Mouse (Mus musculus): ENCODE data around the gene Actr5. TPM values are rescaled to one million over a fixed set of nuclear protein-coding genes. Genes with fewer than 3 reads are reported as not detected.
A peak's percentile ranks its signal among the peaks of the same experiment; 100 is the strongest.

The Actr5 gene
- polyA plus RNA-seq, 1 experiment from 2014 or later = 14.7 TPM

DNA sequence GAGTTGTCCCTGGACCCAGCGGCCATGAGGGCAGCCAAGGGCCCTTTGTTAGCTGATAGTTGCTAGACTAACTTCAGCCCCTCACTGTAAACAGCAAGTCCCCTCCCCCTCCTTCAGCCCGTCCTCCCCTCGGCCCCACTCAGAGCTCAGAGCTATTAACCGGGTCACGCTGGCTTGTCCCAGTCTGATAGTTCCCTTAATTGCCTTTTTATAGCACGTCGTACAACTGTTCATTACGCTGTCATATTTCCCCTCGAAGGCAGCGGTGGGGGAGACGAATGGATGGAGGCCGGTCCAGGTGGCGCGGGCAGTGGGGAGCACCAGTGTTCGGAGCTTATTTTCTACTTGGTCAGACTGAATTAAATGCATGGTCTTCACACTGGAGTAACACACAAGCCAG, 22.0 kb upstream of the Actr5 start:
- H3K9ac ChIP-seq (replicated peaks) = no peak overlapping the region
- peak overlapping the region; percentile 36 for H3K4me2 ChIP-seq (replicated peaks)
- H3K9me3 ChIP-seq = no peaks in the 10 kb centered on the region
- H3K4me3 ChIP-seq = peak overlapping the region; percentile 7; the same call in 1 of the 2 replicates
- 23% methylated on average over 15 of the region's 15 CpGs for WGBS
- peaks cover 20% of the 10 kb centered on the region for H3K27me3 ChIP-seq
- peak; percentile 11; the same call in 1 of the 2 replicates for ATAC-seq (replicated peaks)
- H3K36me3 ChIP-seq = no peaks in the 10 kb centered on the region
- peaks cover 61% of the 10 kb centered on the region for H3K4me1 ChIP-seq
- peak overlapping the region; percentile 69 for H3K27ac ChIP-seq (replicated peaks)

DNA sequence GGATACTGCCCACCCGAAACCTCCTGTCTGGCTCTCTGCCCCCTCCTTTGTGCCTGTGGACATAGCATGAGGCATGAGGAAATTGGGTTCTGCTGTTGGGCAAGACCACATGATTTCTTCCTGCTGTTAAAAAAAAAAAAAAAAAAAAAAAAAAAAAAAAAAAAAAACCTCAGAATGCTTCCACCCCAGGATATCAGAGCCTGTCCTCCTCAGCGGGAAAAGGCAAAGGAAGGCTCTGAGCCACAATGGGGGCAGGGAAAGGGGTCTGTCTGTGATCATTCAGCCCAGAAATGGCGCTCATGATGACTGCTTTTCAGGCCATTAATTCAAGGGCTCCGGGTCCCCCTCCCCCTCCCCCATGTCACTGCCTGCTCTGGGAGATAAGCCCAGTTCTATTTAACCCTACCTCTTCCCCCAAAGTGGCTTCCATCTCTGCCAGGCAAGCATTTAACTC, 18.1 kb upstream of the Actr5 start:
- Histone ChIP-seq H3K27ac (replicated peaks) (peak overlapping the region; percentile 94), H3K4me3 (peak overlapping the region; percentile 59), H3K36me3 (no peaks in the 10 kb centered on the region), H3K4me2 (replicated peaks) (peak overlapping the region; percentile 51), H3K9ac (replicated peaks) (peak overlapping the region; percentile 70), H3K4me1 (peaks cover 56% of the 10 kb centered on the region), H3K27me3 (peaks cover 51% of the 10 kb centered on the region), H3K9me3 (no peaks in the 10 kb centered on the region)
- ATAC-seq (replicated peaks) = peak; percentile 12
- WGBS = 2% methylated on average over 4 of the region's 4 CpGs

DNA sequence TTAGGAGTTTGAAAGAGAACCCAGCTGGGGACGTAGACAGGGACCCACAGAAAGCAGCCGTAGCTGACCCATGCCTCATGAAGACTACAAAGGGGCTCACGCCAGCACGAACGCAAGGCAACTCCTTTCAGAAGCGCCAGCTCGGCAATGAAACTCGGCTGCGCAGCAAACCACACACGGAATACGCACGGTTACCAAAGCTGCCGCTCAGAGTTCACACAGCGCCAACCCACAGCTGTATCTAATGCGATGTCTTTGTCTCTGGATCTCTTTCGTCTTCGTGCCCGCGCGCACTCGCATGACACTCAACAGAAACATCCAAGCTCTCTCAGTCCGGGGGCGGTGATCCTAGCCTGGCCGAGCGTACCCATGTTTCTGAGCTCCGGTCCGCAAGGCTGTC, 15.0 kb upstream of the Actr5 start:
- Histone ChIP-seq H3K9ac (replicated peaks) (peak overlapping the region; percentile 70), H3K36me3 (no peaks in the 10 kb centered on the region), H3K27me3 (peaks cover 65% of the 10 kb centered on the region), H3K4me2 (replicated peaks) (peak overlapping the region; percentile 51), H3K9me3 (no peaks in the 10 kb centered on the region), H3K4me3 (peak overlapping the region; percentile 59), H3K27ac (replicated peaks) (peak overlapping the region; percentile 94), H3K4me1 (peaks cover 44% of the 10 kb centered on the region)
- WGBS = under 1% methylated on average over 27 of the region's 27 CpGs
- no peak for ATAC-seq (replicated peaks)

DNA sequence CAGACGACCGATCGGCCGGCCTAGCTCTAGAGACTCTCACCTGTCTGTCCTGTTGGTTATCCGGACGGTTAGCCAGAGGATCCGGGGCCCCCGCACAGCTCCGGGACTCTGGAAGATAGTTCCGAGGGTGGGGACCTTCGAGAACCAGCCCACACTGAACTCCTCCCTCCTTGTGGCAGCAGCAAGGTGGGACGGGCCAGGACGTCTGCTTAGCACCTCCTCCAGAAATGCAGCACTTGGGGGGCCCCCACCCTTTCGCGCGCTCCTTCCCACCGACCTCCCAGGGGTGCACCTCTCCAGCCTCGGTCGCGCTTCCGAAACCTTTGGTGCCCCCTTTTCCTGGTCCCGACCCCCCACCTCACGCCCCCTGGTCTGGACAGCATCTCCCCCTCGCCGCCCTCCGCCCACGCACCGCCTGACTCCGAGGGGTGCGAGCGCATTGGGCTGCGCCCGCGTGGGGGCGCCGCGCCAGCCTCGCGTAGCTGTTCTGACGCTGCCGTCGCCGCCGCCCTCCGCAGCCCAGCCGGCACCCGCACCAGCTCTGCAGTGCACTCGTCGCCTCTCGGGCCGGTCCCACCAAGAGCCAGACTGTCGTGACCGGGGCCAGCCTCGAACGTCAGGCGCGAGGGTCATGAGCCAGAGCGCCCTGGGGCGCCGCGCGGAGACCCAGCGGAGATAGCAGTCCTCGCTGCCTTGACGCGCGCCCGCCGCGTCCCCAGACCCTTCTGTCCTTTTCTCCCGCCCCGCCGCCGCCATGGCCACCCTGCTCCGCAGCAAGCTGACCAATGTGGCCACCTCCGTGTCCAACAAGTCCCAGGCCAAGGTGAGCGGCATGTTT, 14.0 kb upstream of the Actr5 start, which contains the start of gene Slc32a1:
Slc32a1 (plus strand) TSS at position 280 of the 838 bp plus-strand sequence.
- Histone ChIP-seq H3K4me2 (replicated peaks) (peak within 1 kb of the TSS; percentile 51), H3K27ac (replicated peaks) (peak within 1 kb of the TSS; percentile 94), H3K9ac (replicated peaks) (peak within 1 kb of the TSS; percentile 70), H3K36me3 (no peaks in the 10 kb centered on the region), H3K4me3 (peak within 1 kb of the TSS; percentile 59), H3K27me3 (peaks cover 67% of the 10 kb centered on the region), H3K9me3 (no peaks in the 10 kb centered on the region), H3K4me1 (peaks cover 45% of the 10 kb centered on the region)
- WGBS = under 1% methylated on average over 77 of the region's 77 CpGs
- peak; percentile 81 for ATAC-seq (replicated peaks)

DNA sequence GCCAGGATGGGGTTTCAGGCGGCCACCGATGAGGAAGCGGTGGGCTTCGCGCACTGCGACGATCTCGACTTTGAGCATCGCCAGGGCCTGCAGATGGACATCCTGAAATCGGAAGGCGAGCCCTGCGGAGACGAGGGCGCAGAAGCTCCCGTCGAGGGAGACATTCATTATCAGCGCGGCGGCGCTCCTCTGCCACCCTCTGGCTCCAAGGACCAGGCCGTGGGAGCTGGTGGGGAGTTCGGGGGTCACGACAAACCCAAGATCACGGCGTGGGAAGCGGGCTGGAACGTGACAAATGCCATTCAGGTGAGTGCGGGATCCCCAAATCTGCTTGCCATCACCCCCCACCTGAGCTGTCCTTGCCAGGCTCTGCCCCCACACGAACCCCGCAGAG, 13.4 kb upstream of the Actr5 start:
- ATAC-seq (replicated peaks) = no peak
- Histone ChIP-seq H3K36me3 (no peaks in the 10 kb centered on the region), H3K9me3 (no peaks in the 10 kb centered on the region), H3K4me3 (peak overlapping the region; percentile 59), H3K27ac (replicated peaks) (peak overlapping the region; percentile 94), H3K27me3 (peaks cover 69% of the 10 kb centered on the region), H3K9ac (replicated peaks) (peak overlapping the region; percentile 70), H3K4me2 (replicated peaks) (peak overlapping the region; percentile 45), H3K4me1 (peaks cover 47% of the 10 kb centered on the region)
- WGBS = under 1% methylated on average over 30 of the region's 30 CpGs

DNA sequence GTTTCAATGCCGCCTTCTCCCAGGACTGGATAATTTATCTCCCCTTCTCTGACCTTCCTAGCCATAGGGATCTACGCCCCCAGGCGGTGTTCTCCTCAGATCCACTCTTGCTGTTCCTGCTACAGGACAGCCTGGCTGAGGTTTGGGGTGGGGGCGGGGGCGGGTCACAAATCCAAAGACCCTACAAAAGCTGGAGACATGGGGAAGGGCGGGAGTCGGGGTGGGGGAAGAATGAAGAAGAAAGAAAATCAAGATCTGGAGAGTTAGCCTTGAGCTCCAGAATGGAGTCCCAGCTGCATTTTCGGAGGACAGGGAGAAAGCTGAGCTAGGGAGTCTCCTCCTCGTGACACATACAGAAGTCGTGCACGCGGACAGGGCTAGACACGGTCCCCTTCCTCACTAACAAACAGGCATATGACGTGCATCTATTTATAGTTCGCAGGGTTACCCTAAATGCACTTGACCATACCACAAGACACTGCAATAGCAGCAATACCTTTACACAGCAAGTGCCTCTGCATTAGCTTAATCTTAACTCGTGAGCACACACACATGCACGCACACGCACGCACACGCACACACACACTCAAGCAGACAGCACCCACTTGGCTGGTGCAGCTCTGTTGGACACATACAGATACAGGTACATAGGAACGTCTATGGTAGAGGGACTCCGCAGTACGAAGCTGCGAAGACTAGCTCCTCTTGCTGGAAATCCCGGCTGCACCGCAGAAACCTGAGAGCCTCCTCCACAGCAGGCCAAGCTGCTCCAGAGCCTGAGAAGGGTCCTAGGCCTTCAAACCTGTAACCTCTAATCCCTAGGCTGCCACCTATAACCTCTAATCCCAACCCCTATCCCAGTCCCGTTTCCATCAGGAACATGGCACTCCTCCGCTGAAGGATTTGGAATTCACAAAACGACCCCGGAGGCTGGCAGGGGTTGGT, 12.7 kb upstream of the Actr5 start:
- Histone ChIP-seq H3K4me2 (replicated peaks) (peak overlapping the region; percentile 45), H3K9me3 (no peaks in the 10 kb centered on the region), H3K4me1 (peaks cover 46% of the 10 kb centered on the region), H3K27me3 (peaks cover 67% of the 10 kb centered on the region), H3K36me3 (no peaks in the 10 kb centered on the region), H3K4me3 (peak overlapping the region; percentile 59), H3K27ac (replicated peaks) (peak overlapping the region; percentile 94), H3K9ac (replicated peaks) (peak overlapping the region; percentile 70)
- 2% methylated on average over 30 of the region's 30 CpGs for WGBS
- ATAC-seq (replicated peaks) = no peak

DNA sequence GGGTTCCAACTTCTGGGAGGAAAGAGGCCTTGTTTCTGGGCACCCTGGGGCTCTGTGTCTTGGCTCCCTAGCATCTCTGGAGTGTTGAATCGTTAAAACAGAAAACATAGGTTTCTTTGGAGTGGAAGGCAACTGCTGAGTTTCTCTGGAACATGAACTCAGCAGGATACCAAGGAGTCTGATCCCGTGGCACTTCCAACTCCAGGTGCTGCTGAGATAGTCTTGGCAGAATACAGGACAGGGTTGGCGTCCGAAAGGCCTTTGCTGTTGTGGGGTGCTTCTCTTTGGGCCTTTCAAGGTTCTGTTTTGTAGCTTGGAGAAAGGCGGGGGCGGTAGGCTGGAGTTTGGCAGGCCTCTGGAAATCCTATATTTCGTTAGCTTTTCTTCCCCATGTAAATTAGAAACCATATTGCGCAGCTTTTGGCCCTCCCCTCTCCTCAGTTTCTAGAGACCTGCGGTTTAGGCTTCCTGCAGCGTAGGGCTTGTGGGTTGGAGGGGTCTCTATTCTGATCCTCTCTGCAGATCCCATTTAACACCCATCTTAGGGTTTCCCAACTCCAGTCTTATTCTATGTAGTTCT, 11.9 kb upstream of the Actr5 start:
- 2% methylated on average over 10 of the region's 10 CpGs for WGBS
- Histone ChIP-seq H3K27ac (replicated peaks) (peak overlapping the region; percentile 94), H3K9ac (replicated peaks) (peak overlapping the region; percentile 70), H3K4me1 (peaks cover 46% of the 10 kb centered on the region), H3K27me3 (peaks cover 60% of the 10 kb centered on the region), H3K4me2 (replicated peaks) (peak overlapping the region; percentile 45), H3K36me3 (no peaks in the 10 kb centered on the region), H3K4me3 (peak overlapping the region; percentile 59), H3K9me3 (no peaks in the 10 kb centered on the region)
- ATAC-seq (replicated peaks) = no peak

DNA sequence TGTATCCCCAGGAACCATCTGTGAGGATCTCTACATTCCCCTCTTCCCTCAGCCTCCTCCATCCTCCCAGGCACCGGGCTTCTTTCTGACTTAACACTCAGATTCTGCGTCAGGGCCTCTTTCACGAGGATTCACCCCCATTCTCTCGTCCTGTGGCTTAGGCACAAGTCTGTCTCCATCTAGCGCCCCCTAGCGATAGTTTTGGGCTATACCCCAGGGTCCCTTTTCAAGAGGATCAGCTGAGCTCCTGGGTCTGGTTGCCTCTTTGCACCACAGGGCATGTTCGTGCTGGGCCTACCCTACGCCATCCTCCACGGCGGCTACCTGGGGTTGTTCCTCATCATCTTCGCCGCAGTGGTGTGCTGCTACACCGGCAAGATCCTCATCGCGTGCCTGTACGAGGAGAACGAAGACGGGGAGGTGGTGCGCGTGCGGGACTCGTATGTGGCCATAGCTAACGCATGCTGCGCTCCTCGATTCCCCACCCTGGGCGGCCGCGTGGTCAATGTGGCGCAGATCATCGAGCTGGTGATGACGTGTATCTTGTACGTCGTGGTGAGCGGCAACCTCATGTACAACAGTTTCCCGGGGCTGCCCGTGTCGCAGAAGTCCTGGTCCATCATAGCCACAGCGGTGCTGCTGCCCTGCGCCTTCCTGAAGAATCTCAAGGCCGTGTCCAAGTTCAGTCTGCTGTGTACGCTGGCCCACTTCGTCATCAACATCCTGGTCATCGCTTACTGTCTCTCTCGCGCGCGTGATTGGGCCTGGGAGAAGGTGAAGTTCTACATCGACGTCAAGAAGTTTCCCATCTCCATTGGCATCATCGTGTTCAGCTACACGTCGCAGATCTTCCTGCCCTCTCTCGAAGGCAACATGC, 10.9 kb upstream of the Actr5 start:
- 4% methylated on average over 53 of the region's 53 CpGs for WGBS
- ATAC-seq (replicated peaks) = peak; percentile 15; the same call in 1 of the 2 replicates
- H3K9ac ChIP-seq (replicated peaks) = peak overlapping the region; percentile 70
- H3K4me3 ChIP-seq = peak overlapping the region; percentile 59
- H3K9me3 ChIP-seq = no peaks in the 10 kb centered on the region
- peak overlapping the region; percentile 94 for H3K27ac ChIP-seq (replicated peaks)
- peaks cover 62% of the 10 kb centered on the region for H3K27me3 ChIP-seq
- H3K36me3 ChIP-seq = no peaks in the 10 kb centered on the region
- peaks cover 46% of the 10 kb centered on the region for H3K4me1 ChIP-seq
- H3K4me2 ChIP-seq (replicated peaks) = peak overlapping the region; percentile 45

DNA sequence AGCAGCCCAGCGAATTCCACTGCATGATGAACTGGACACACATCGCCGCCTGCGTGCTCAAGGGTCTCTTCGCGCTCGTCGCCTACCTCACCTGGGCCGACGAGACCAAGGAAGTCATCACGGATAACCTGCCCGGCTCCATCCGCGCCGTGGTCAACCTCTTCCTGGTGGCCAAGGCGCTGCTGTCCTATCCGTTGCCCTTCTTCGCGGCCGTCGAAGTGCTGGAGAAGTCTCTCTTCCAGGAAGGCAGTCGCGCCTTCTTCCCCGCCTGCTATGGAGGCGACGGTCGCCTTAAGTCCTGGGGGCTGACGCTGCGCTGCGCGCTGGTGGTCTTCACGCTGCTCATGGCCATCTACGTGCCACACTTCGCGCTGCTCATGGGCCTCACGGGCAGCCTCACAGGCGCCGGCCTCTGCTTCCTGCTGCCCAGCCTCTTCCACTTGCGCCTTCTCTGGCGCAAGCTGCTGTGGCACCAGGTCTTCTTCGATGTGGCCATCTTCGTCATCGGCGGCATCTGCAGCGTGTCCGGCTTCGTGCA, 10.2 kb upstream of the Actr5 start:
- no peaks in the 10 kb centered on the region for H3K9me3 ChIP-seq
- H3K4me2 ChIP-seq (replicated peaks) = peak overlapping the region; percentile 45
- no peak for ATAC-seq (replicated peaks)
- H3K27ac ChIP-seq (replicated peaks) = no peak overlapping the region
- H3K36me3 ChIP-seq = no peaks in the 10 kb centered on the region
- peak overlapping the region; percentile 70; the same call in 1 of the 2 replicates for H3K9ac ChIP-seq (replicated peaks)
- H3K4me1 ChIP-seq = peaks cover 43% of the 10 kb centered on the region
- H3K4me3 ChIP-seq = peak overlapping the region; percentile 59
- H3K27me3 ChIP-seq = peaks cover 58% of the 10 kb centered on the region
- WGBS = 3% methylated on average over 47 of the region's 47 CpGs

DNA sequence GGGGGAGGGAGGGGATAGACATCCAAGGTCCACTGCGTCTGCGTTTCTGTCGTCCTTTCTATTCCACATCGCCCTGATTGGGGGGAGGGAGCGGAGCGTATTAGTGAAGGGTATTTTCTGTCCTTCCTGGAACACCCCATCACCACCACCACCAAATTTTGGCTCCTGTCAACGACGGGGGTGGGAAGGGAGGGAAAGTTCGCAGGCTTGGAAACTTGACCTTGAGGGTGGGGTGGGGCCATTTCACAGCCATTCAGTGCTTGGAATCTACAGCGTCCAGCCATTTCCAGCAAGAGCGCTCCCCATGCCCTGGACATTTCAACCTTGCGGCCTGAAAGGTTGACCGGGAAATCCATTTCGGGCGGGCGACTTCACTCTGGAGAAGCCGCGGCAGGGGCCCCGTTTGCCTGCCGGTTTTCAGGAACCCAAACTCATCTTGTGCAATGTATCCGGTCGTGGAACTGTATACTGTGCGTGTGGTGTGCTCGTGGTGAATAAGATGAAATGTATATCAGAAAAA, 9.5 kb upstream of the Actr5 start:
- peak overlapping the region; percentile 45 for H3K4me2 ChIP-seq (replicated peaks)
- H3K9me3 ChIP-seq = no peaks in the 10 kb centered on the region
- ATAC-seq (replicated peaks) = no peak
- H3K27ac ChIP-seq (replicated peaks) = peak overlapping the region; percentile 25; the same call in 1 of the 2 replicates
- H3K36me3 ChIP-seq = no peaks in the 10 kb centered on the region
- 2% methylated on average over 24 of the region's 24 CpGs for WGBS
- H3K4me3 ChIP-seq = peak overlapping the region; percentile 59
- H3K9ac ChIP-seq (replicated peaks) = peak overlapping the region; percentile 70
- H3K27me3 ChIP-seq = peaks cover 59% of the 10 kb centered on the region
- peaks cover 39% of the 10 kb centered on the region for H3K4me1 ChIP-seq
